Mouse (Mus musculus) myocyte (in vitro differentiated cells): ENCODE data around the gene Gm16181.

ENCODE experiments used
- CEBPB ChIP-seq: IDR thresholded peaks from 2 replicates; pipeline ENCODE4 v1.6.1; 2011; ENCODE audit warnings: mild to moderate bottlenecking, moderate library complexity; ENCODE audit not compliant: poor library complexity, insufficient read depth, severe bottlenecking
- POLR2A ChIP-seq: IDR thresholded peaks from one replicate; pipeline ENCODE4 v1.6.1; 2011; ENCODE audit warnings: low read depth, mild to moderate bottlenecking, control low read depth, moderate library complexity; ENCODE audit not compliant: insufficient read length
- POLR2AphosphoS2 ChIP-seq: IDR thresholded peaks from one replicate; pipeline ENCODE4 v1.6.1; 2011; ENCODE audit warnings: low read depth, control low read depth; ENCODE audit not compliant: insufficient read length
- SRF ChIP-seq: IDR thresholded peaks from one replicate; pipeline ENCODE4 v1.6.1; 2011; ENCODE audit warnings: low read depth; ENCODE audit not compliant: control insufficient read depth, insufficient read length
- USF1 ChIP-seq: IDR thresholded peaks from one replicate; pipeline ENCODE4 v1.6.1; 2011; ENCODE audit warnings: low read depth, mild to moderate bottlenecking, control low read depth, moderate library complexity

DNA sequence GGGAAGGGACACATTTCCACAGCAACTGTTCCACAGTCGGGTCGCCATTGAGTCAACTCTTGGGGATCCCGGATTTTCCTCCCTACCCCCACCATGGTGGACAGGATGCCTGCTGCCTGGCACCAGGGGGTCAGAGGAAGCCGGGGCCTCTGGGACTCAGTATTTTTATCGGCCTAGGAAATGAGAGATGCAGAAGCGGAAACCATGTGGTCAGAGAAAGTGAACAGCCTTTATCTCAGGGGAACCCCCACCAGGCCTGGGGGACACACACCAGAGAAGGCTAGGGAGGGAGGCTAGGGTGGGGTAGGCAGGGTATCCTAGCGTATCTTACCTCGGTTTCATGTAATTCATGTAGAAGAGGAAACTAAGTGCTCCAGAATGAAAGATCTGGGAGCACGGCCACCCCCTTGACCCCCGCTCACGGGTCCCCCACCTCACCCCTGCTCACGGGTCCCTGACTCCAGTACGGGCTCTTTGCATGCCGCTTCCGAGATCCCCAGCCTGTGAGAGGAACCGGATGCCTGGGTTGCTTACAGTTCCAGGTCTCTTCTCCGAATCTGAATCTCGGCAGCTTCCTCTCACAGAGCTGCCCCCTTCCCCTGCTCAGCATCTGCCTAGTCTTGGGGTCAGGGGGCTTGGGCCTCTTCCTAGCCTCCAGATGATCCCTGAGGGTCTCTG, 2.0 kb upstream of the Gm16181 start:
- TF ChIP-seq CEBPB (no peak), POLR2A (no peak), USF1 (no peak), POLR2AphosphoS2 (no peak), SRF (no peak)
